Mouse (Mus musculus): ENCODE data around the gene Mrgpre.

DNA sequence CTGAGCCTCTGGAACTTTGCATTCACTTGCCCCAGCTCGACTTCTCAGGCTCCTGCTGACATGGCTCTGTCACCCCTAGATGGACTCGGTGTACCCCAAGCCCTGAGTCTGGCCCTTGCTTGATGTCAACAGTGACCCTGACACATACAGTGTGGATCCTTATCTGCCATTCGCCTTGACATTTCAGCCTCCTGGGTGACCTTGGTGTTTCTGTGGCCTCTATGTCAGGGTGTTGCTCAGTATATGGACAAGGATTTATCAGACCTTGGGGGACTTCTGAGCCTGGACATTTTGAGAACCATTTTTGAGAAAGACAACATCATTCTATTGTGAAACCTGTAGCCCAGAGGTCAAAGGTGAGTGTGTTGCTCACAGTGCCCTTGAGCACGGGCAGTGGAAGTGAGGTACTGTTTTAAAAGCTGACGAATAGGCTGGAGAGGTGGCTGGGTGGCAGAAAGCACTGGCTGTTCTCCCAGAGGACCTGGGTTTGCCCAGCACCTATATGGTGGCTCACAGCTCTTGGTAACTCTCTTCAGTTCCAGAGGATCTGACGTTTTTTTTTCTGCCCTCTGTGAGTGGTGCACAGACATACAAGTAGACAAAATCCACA lies 49.4 kb upstream of the Mrgpre start:
- TF ChIP-seq CTCF (IDR thresholded peaks at IDR 0.05; ENCODE audit: borderline replicate concordance, insufficient read depth, low read depth, low read length) (no peak), POLR2A (IDR thresholded peaks at IDR 0.05; ENCODE audit: borderline replicate concordance, insufficient read depth, low read length) (no peak)
